ENCODE assay signal across 12 mouse cellular contexts in the genomic region with DNA sequence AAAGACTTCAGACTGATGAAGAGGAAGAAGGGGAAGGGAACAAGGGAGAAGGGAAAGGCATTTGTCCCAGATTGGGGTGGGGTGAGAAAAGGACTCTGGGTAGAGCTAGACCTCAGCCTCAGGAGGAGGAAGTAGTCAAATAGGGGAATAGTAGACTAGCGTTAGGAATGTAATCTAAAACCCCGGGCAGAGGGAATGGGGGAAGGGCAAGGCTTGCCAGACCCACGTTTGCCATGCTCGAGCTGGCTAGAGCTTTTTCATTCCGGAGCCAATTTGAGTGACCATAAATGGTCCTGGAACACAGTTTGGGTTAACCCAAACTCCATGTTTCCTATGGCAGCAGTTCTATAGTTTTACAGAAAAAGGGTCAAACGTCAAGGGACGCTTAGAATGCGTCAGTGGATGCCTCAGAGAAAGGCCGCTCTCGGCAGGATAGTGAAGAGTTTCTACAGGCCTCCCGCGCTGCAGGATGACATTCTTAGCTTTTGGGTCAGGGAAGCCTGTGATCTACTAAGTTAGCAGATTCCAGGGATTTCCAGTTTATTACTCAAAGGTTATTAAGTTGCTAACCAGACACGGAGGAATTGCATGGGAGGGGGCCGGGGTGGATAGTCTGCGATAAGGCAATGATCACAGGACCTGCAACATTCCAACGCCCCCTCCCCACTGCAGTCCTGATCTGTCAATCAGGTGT. TPM values are rescaled to one million over a fixed set of nuclear protein-coding genes. Genes with fewer than 3 reads are reported as not detected.
DNase-seq lines count a peak whose midpoint lies in the region; ATAC-seq and TF ChIP-seq lines count a peak whose summit lies in the region.
"Had no signal": no experiment of that assay in that cellular context is flagged by ENCODE, and none has a peak within 500 bp of the region (broad histone marks: within the 10 kb centered on the region; RNA-seq: fewer than 3 reads in every experiment).

No protein-coding gene starts in this region.

- no peak overlapping the region for H3K4me3 ChIP-seq in heart, embryonic 11.5 days (ENCODE audit: low read depth, low read length)
- no peak overlapping the region for H3K4me3 ChIP-seq in lung, embryonic 14.5 days (ENCODE audit: low read depth, low read length)
- no peak overlapping the region for H3K4me3 ChIP-seq in lung, postnatal 0 days (ENCODE audit: low read depth, low read length)
- H3K4me3 ChIP-seq in embryonic facial prominence, embryonic 11.5 days (ENCODE audit: low read depth, low read length) = no peak overlapping the region
- H3K4me3 ChIP-seq in myocyte = no peak overlapping the region
- H3K4me3 ChIP-seq: liver, embryonic 15.5 days had no signal

- no peak overlapping the region for H3K27ac ChIP-seq in heart, embryonic 11.5 days (ENCODE audit: low read depth, low read length)
- no peak overlapping the region for H3K27ac ChIP-seq in lung, embryonic 14.5 days (ENCODE audit: low read depth)
- no peak overlapping the region; the same call in 1 of the 2 replicates for H3K27ac ChIP-seq in lung, postnatal 0 days (ENCODE audit: low read length)
- no peak overlapping the region for H3K27ac ChIP-seq in embryonic facial prominence, embryonic 11.5 days (replicated peaks; ENCODE audit: low read depth, low read length)
- H3K27ac ChIP-seq: liver, embryonic 15.5 days had no signal

- H3K9me3 ChIP-seq in heart, embryonic 11.5 days (replicated peaks; ENCODE audit: control insufficient read depth, low read length) = no peaks in the 10 kb centered on the region
- H3K9me3 ChIP-seq in lung, embryonic 14.5 days (ENCODE audit: low read depth, low read length) = no peaks in the 10 kb centered on the region
- no peaks in the 10 kb centered on the region for H3K9me3 ChIP-seq in lung, postnatal 0 days (ENCODE audit: low read length)
- H3K9me3 ChIP-seq in embryonic facial prominence, embryonic 11.5 days (replicated peaks; ENCODE audit: control insufficient read depth, low read length) = no peaks in the 10 kb centered on the region
- H3K9me3 ChIP-seq: liver, embryonic 15.5 days had no signal

- no peak for DNase-seq in heart, postnatal 25 days (ENCODE audit: low spot score)
- peak; percentile 54 for DNase-seq in lung, embryonic 14.5 days
- no peak for DNase-seq in lung, postnatal 0 days (ENCODE audit: low spot score)
- peak; percentile 81 for DNase-seq in embryonic facial prominence, embryonic 11.5 days (ENCODE audit: low spot score)
- DNase-seq in adrenal gland, postnatal 36 days = no peak
- no peak for DNase-seq in urinary bladder, adult 2 months (ENCODE audit: low spot score)
- DNase-seq: adrenal gland, postnatal 10 days; B cell, adult 2 months; gastrocnemius, postnatal 14 days had no signal

- ATAC-seq in heart, embryonic 11.5 days (replicated peaks; ENCODE audit: insufficient number of reproducible peaks, low FRiP score, low TSS enrichment) = no peak
- ATAC-seq in lung, embryonic 14.5 days (ENCODE audit: insufficient read depth) = no peak
- no peak for ATAC-seq in lung, postnatal 0 days
- ATAC-seq in embryonic facial prominence, embryonic 11.5 days (replicated peaks; ENCODE audit: insufficient number of reproducible peaks, low FRiP score, low TSS enrichment, low read depth) = no peak

- peaks cover 9% of the 10 kb centered on the region for H3K4me1 ChIP-seq in heart, embryonic 11.5 days (ENCODE audit: control insufficient read depth, insufficient read depth, low read length)
- no peaks in the 10 kb centered on the region; the same call in 1 of the 2 replicates for H3K4me1 ChIP-seq in lung, embryonic 14.5 days (ENCODE audit: insufficient read depth)
- H3K4me1 ChIP-seq in lung, postnatal 0 days (ENCODE audit: insufficient read depth, low read depth, low read length) = peaks cover 6% of the 10 kb centered on the region; the same call in 1 of the 2 replicates
- no peaks in the 10 kb centered on the region for H3K4me1 ChIP-seq in embryonic facial prominence, embryonic 11.5 days (ENCODE audit: control insufficient read depth, insufficient read depth, low read length)

- no peak for TF ChIP-seq EP300 in lung, postnatal 0 days (IDR thresholded peaks at IDR 0.05)

- 7% methylated on average over 16 of the region's 16 CpGs for WGBS in heart, embryonic 11.5 days (ENCODE audit: insufficient replicate concordance)
- WGBS in lung, embryonic 14.5 days = 13% methylated on average over 16 of the region's 16 CpGs
- WGBS in lung, postnatal 0 days = 18% methylated on average over 16 of the region's 16 CpGs
- WGBS in embryonic facial prominence, embryonic 11.5 days = 11% methylated on average over 16 of the region's 16 CpGs

- H3K4me2 ChIP-seq in heart, embryonic 11.5 days = peak overlapping the region; percentile 36
- H3K4me2 ChIP-seq in lung, embryonic 14.5 days = 0 out of 2 replicates have a peak overlapping the region, but pooled peaks have one; percentile 20
- no peak overlapping the region for H3K4me2 ChIP-seq in lung, postnatal 0 days (replicated peaks; ENCODE audit: low read depth, low read length)
- no peak overlapping the region for H3K4me2 ChIP-seq in embryonic facial prominence, embryonic 11.5 days (ENCODE audit: low read depth, low read length)
- H3K4me2 ChIP-seq in myocyte (ENCODE audit: low read depth) = peak overlapping the region; percentile 46
- H3K4me2 ChIP-seq: liver, embryonic 15.5 days had no signal

- intact Hi-C loops in heart, postnatal 25 days (cut with DNase I) = no loop called here

- H3K36me3 ChIP-seq in heart, embryonic 11.5 days (ENCODE audit: control insufficient read depth, insufficient read depth, low read length) = no peaks in the 10 kb centered on the region
- no peaks in the 10 kb centered on the region for H3K36me3 ChIP-seq in lung, embryonic 14.5 days (ENCODE audit: insufficient read depth)
- no peaks in the 10 kb centered on the region for H3K36me3 ChIP-seq in lung, postnatal 0 days (ENCODE audit: insufficient read depth, low read length)
- H3K36me3 ChIP-seq in embryonic facial prominence, embryonic 11.5 days (replicated peaks; ENCODE audit: control insufficient read depth, insufficient read depth, low read depth, low read length) = no peaks in the 10 kb centered on the region
- H3K36me3 ChIP-seq in myocyte (ENCODE audit: control insufficient read depth, insufficient read depth) = no peaks in the 10 kb centered on the region
- H3K36me3 ChIP-seq: liver, embryonic 15.5 days had no signal

- no peaks in the 10 kb centered on the region for H3K27me3 ChIP-seq in heart, embryonic 11.5 days (ENCODE audit: control insufficient read depth, insufficient read depth, low read length)
- H3K27me3 ChIP-seq in lung, embryonic 14.5 days (ENCODE audit: insufficient read depth, low read length) = no peaks in the 10 kb centered on the region
- H3K27me3 ChIP-seq in lung, postnatal 0 days (replicated peaks; ENCODE audit: insufficient read depth, low read length) = no peaks in the 10 kb centered on the region
- no peaks in the 10 kb centered on the region for H3K27me3 ChIP-seq in embryonic facial prominence, embryonic 11.5 days (ENCODE audit: control insufficient read depth, insufficient read depth, low read length)
- H3K27me3 ChIP-seq in myocyte (ENCODE audit: control insufficient read depth, insufficient read depth, insufficient read length) = no peaks in the 10 kb centered on the region

- TF ChIP-seq POLR2A in myocyte (IDR thresholded peaks at IDR 0.05; ENCODE audit: insufficient read length, low read depth) = no peak

- H3ac ChIP-seq in myocyte (ENCODE audit: control insufficient read depth, insufficient read length) = no peak overlapping the region

- no peaks in the 10 kb centered on the region for H3K79me2 ChIP-seq in myocyte (ENCODE audit: control insufficient read depth, insufficient read depth)

- H3K9ac ChIP-seq in heart, embryonic 11.5 days (ENCODE audit: low read depth, low read length) = no peak overlapping the region
- no peak overlapping the region for H3K9ac ChIP-seq in lung, embryonic 14.5 days
- H3K9ac ChIP-seq in lung, postnatal 0 days (replicated peaks; ENCODE audit: low read depth) = no peak overlapping the region
- H3K9ac ChIP-seq in embryonic facial prominence, embryonic 11.5 days (replicated peaks; ENCODE audit: low read length) = no peak overlapping the region
- H3K9ac ChIP-seq: liver, embryonic 15.5 days had no signal

- 0 out of 2 replicates have a peak, but pooled peaks have one; percentile 9 for TF ChIP-seq CTCF in lung, embryonic 14.5 days (IDR thresholded peaks at IDR 0.05; ENCODE audit: low read depth)
- TF ChIP-seq CTCF in lung, postnatal 0 days (IDR thresholded peaks at IDR 0.05) = no peak

RNA-seq across cellular contexts. Expression of a gene that starts 3.9 kb away (rescaled TPM):
- polyA plus RNA-seq in heart, embryonic 11.5 days (2014; fragmentation: Nextera tagmentation; extraction: Ambion mirVana) = 105 and 121 TPM in 2 replicates
- 10 to 100 TPM; 14.0 to 14.1 TPM for total RNA-seq in heart, postnatal 25 days (2021)
- 81.7 and 93.0 TPM in 2 replicates for polyA plus RNA-seq in lung, embryonic 14.5 days (2014; fragmentation: Nextera tagmentation; extraction: Ambion mirVana)
- 65.0 and 74.8 TPM in 2 replicates for polyA plus RNA-seq in lung, postnatal 0 days (2015; fragmentation: Nextera tagmentation; extraction: Ambion mirVana)
- polyA plus RNA-seq in embryonic facial prominence, embryonic 11.5 days (2014; fragmentation: Nextera tagmentation; extraction: Ambion mirVana) = 64.6 and 75.0 TPM in 2 replicates
- polyA plus RNA-seq in myocyte (2012; fragmentation: generic; extraction: Trizol) = 38.1 TPM
- 10 to 100 TPM; 29.2 to 39.2 TPM for total RNA-seq in adrenal gland, postnatal 36 days (2021)
- 51.0 and 56.9 TPM in 2 replicates for polyA plus RNA-seq in urinary bladder, adult 2 months (2012; rRNA removed)

RNA-seq across cellular contexts. Expression of a gene that starts 54.7 kb away (rescaled TPM):
- 35.6 and 39.5 TPM in 2 replicates for polyA plus RNA-seq in heart, embryonic 11.5 days (2014; fragmentation: Nextera tagmentation; extraction: Ambion mirVana)
- 10 to 100 TPM; 23.4 to 27.2 TPM for total RNA-seq in heart, postnatal 25 days (2021)
- 57.4 and 57.7 TPM in 2 replicates for polyA plus RNA-seq in lung, embryonic 14.5 days (2014; fragmentation: Nextera tagmentation; extraction: Ambion mirVana)
- 85.5 and 88.8 TPM in 2 replicates for polyA plus RNA-seq in lung, postnatal 0 days (2015; fragmentation: Nextera tagmentation; extraction: Ambion mirVana)
- 29.3 and 30.0 TPM in 2 replicates for polyA plus RNA-seq in embryonic facial prominence, embryonic 11.5 days (2014; fragmentation: Nextera tagmentation; extraction: Ambion mirVana)
- polyA plus RNA-seq in myocyte (2012; fragmentation: generic; extraction: Trizol) = 14.3 TPM
- total RNA-seq in adrenal gland, postnatal 36 days (2021) = 100 to 1,000 TPM in 1 of 2 experiments, 10 to 100 TPM in 1; 71.3 to 102 TPM
- polyA plus RNA-seq in urinary bladder, adult 2 months (2012; rRNA removed) = 40.3 and 41.4 TPM in 2 replicates

RNA-seq across cellular contexts. Expression of a gene that starts 58.4 kb away (rescaled TPM):
- 14.4 and 16.2 TPM in 2 replicates for polyA plus RNA-seq in heart, embryonic 11.5 days (2014; fragmentation: Nextera tagmentation; extraction: Ambion mirVana)
- total RNA-seq in heart, postnatal 25 days (2021) = 10 to 100 TPM in 1 of 2 experiments, 1 to 10 TPM in 1; 9.9 to 10.1 TPM
- 75.4 and 81.5 TPM in 2 replicates for polyA plus RNA-seq in lung, embryonic 14.5 days (2014; fragmentation: Nextera tagmentation; extraction: Ambion mirVana)
- 130 and 147 TPM in 2 replicates for polyA plus RNA-seq in lung, postnatal 0 days (2015; fragmentation: Nextera tagmentation; extraction: Ambion mirVana)
- 17.3 and 19.3 TPM in 2 replicates for polyA plus RNA-seq in embryonic facial prominence, embryonic 11.5 days (2014; fragmentation: Nextera tagmentation; extraction: Ambion mirVana)
- polyA plus RNA-seq in myocyte (2012; fragmentation: generic; extraction: Trizol) = not detected
- total RNA-seq in adrenal gland, postnatal 36 days (2021) = 1 to 10 TPM; 5.7 to 6.9 TPM
- 2.1 and 2.4 TPM in 2 replicates for polyA plus RNA-seq in urinary bladder, adult 2 months (2012; rRNA removed)

Comparison
In these comparisons a context has a peak if more than half of its experiments do, and no peak if none do; other contexts are left out.
1. H3K4me2 ChIP-seq: peak in heart, embryonic 11.5 days (single experiment), lung, embryonic 14.5 days (single experiment) and myocyte (single experiment); none in lung, postnatal 0 days (single experiment) and embryonic facial prominence, embryonic 11.5 days (single experiment).
2. DNase-seq: peak in lung, embryonic 14.5 days (single experiment) and embryonic facial prominence, embryonic 11.5 days (single experiment); none in heart, postnatal 25 days (single experiment), lung, postnatal 0 days (single experiment), adrenal gland, postnatal 36 days (0 of 2) and urinary bladder, adult 2 months (single experiment).